Mouse (Mus musculus) monocyte, adult 59 days (primary cell): ENCODE measurements around the gene B3gnt5. TPM values are rescaled to one million over a fixed set of nuclear protein-coding genes. Genes with fewer than 3 reads are reported as not detected.

Experiments used
- total RNA-seq, 2 experiments: library from RNA; stranded (reverse); gene quantifications; one replicate each; pipeline ENCODE4 v1.2.4; 2023

The B3gnt5 gene
- 1 to 10 TPM; 3.3 to 3.4 TPM for total RNA-seq

GRCm38 (mm10) chr16:19760074-19760473 lies at the start of gene B3gnt5:
Gene B3gnt5 (plus strand): TSS chr16:19760208.

Other genes starting within 250 kb of the B3gnt5 start
- not detected for gene Olfr167, start 237.9 kb upstream of the B3gnt5 start, total RNA-seq
- gene Olfr168, start 224.7 kb upstream of the B3gnt5 start, total RNA-seq: not detected
- gene Olfr169, start 188.4 kb upstream of the B3gnt5 start, total RNA-seq: not detected
- not detected for gene Olfr170, start 148.3 kb upstream of the B3gnt5 start, total RNA-seq
- not detected for gene Olfr171, start 130.3 kb upstream of the B3gnt5 start, total RNA-seq
- not detected for gene Lamp3, start 53.8 kb upstream of the B3gnt5 start, total RNA-seq
- 10 to 100 TPM; 29.5 to 32.7 TPM for gene Klhl6, start 222.8 kb downstream of the B3gnt5 start, total RNA-seq